ENCODE assay signal across 8 mouse cellular contexts in genomic region chr9:120098682-120099081, GRCm38 (mm10). TPM values are rescaled to one million over a fixed set of nuclear protein-coding genes. Genes with fewer than 3 reads are reported as not detected.
DNase-seq lines count a peak whose midpoint lies in the region; TF ChIP-seq lines count a peak whose summit lies in the region.

No protein-coding gene starts in this region.

- intact Hi-C loops in heart, adult 2 months (cut with DNase I), result loop anchor here (1.0 to 5.0 kb wide), 2 partner anchors 71 to 186 kb away; no protein-coding TSS in a partner anchor
- intact Hi-C loops in heart, postnatal 25 days (cut with DNase I), result loop anchor here (2.0 kb wide), 2 partner anchors 70 to 78 kb away; no protein-coding TSS in a partner anchor

- H3K27me3 ChIP-seq in heart, adult 2 months (ENCODE audit: control insufficient read depth, insufficient read depth, low read length), result no peaks in the 10 kb centered on the region

- H3K4me3 ChIP-seq in heart, adult 2 months, result no peak overlapping the region
- no peak overlapping the region for H3K4me3 ChIP-seq in lung, adult 2 months (replicated peaks; ENCODE audit: extremely low read depth, low read depth, low read length)

- 18% methylated on average over 7 of the region's 7 CpGs for WGBS in heart, adult 2 months
- 19% methylated on average over 7 of the region's 7 CpGs for WGBS in lung, adult 2 months

- DNase-seq in heart, adult 2 months, result peak; percentile 59 to 65
- no peak for DNase-seq in heart, postnatal 25 days (ENCODE audit: low spot score)
- peak; percentile 87 for DNase-seq in ES-CJ7 (ENCODE audit: low read depth, low spot score)
- DNase-seq in cerebellum, adult 9-10 months, result peak; percentile 60
- DNase-seq in frontal cortex, postnatal 36 days (ENCODE audit: low spot score in 2 of 2), result peak; percentile 65 to 80
- DNase-seq in kidney, postnatal 10 days, result peak; percentile 83
- peak; percentile 52 for DNase-seq in lung, adult 2 months
- peak; percentile 57 for DNase-seq in right cerebral cortex, postnatal 25 days

- TF ChIP-seq EP300 in heart, adult 2 months (IDR thresholded peaks at IDR 0.05; ENCODE audit: insufficient read depth, low read depth, low read length), result 0 out of 2 replicates have a peak, but pooled peaks have one; percentile 32

- H3K36me3 ChIP-seq in heart, adult 2 months (ENCODE audit: control insufficient read depth, insufficient read depth, low read length), result no peaks in the 10 kb centered on the region

- no peak overlapping the region for H3K27ac ChIP-seq in heart, adult 2 months

- no peak for TF ChIP-seq POLR2A in heart, adult 2 months (IDR thresholded peaks at IDR 0.05; ENCODE audit: insufficient read depth, low read depth, low read length)
- no peak for TF ChIP-seq POLR2A in lung, adult 2 months (IDR thresholded peaks at IDR 0.05; ENCODE audit: borderline replicate concordance, extremely low read depth, low read depth, low read length)

- no peaks in the 10 kb centered on the region for H3K79me2 ChIP-seq in heart, adult 2 months (replicated peaks; ENCODE audit: control insufficient read depth, insufficient read depth, low read length)

- no peaks in the 10 kb centered on the region for H3K4me1 ChIP-seq in heart, adult 2 months (ENCODE audit: control insufficient read depth, insufficient read depth, low read length)
- H3K4me1 ChIP-seq in lung, adult 2 months (ENCODE audit: control insufficient read depth, insufficient read depth, low read length), result no peaks in the 10 kb centered on the region

- H3K9ac ChIP-seq in heart, adult 2 months (ENCODE audit: low read depth, low read length), result no peak overlapping the region

- TF ChIP-seq CTCF in heart, adult 2 months (IDR thresholded peaks at IDR 0.05), result peak; percentile 92
- peak; percentile 89 for TF ChIP-seq CTCF in lung, adult 2 months (IDR thresholded peaks at IDR 0.05; ENCODE audit: insufficient read depth, low read length)

RNA-seq across cellular contexts. Expression of gene Ccr8, which starts 6.8 kb away (rescaled TPM):
- not detected for total RNA-seq in heart, adult 2 months (2021)
- not detected in 2 replicates for polyA plus RNA-seq in heart, adult 2 months (2012; rRNA removed)
- total RNA-seq in heart, postnatal 25 days (2021), result not detected
- 1.3 and 1.5 TPM in 2 replicates for polyA plus RNA-seq in lung, adult 2 months (2012; rRNA removed)

RNA-seq across cellular contexts. Expression of gene Slc25a38, which starts 11.5 kb away (rescaled TPM):
- 10 to 100 TPM; 18.4 to 22.7 TPM for total RNA-seq in heart, adult 2 months (2021)
- polyA plus RNA-seq in heart, adult 2 months (2012; rRNA removed), result 29.1 and 32.1 TPM in 2 replicates
- 10 to 100 TPM; 16.7 to 18.4 TPM for total RNA-seq in heart, postnatal 25 days (2021)
- polyA plus RNA-seq in lung, adult 2 months (2012; rRNA removed), result 34.2 and 41.9 TPM in 2 replicates

RNA-seq across cellular contexts. Expression of gene Rpsa, which starts 28.8 kb away (rescaled TPM):
- total RNA-seq in heart, adult 2 months (2021), result 100 to 1,000 TPM; 457 to 528 TPM
- 1,018 and 1,107 TPM in 2 replicates for polyA plus RNA-seq in heart, adult 2 months (2012; rRNA removed)
- 100 to 1,000 TPM; 545 TPM for total RNA-seq in heart, postnatal 25 days (2021)
- 1,383 and 1,388 TPM in 2 replicates for polyA plus RNA-seq in lung, adult 2 months (2012; rRNA removed)

RNA-seq across cellular contexts. Expression of gene Cx3cr1, which starts 29.0 kb away (rescaled TPM):
- 1 to 10 TPM; 1.2 to 3.7 TPM for total RNA-seq in heart, adult 2 months (2021)
- polyA plus RNA-seq in heart, adult 2 months (2012; rRNA removed), result 4.4 and 6.4 TPM in 2 replicates
- total RNA-seq in heart, postnatal 25 days (2021), result 1 to 10 TPM; 3.0 to 5.1 TPM
- polyA plus RNA-seq in lung, adult 2 months (2012; rRNA removed), result 8.4 and 10.9 TPM in 2 replicates

RNA-seq across cellular contexts. Expression of gene Mobp, which starts 50.8 kb away (rescaled TPM):
- not detected for total RNA-seq in heart, adult 2 months (2021)
- 0.09 TPM in 1 of 2 replicates, not detected in the other for polyA plus RNA-seq in heart, adult 2 months (2012; rRNA removed)
- total RNA-seq in heart, postnatal 25 days (2021), result under 1 TPM; 0.08 to 0.49 TPM
- not detected in 2 replicates for polyA plus RNA-seq in lung, adult 2 months (2012; rRNA removed)
